Mouse (Mus musculus) left cerebral cortex, postnatal 36 days (tissue): ENCODE data around the gene Aanat. TPM values are rescaled to one million over a fixed set of nuclear protein-coding genes. Genes with fewer than 3 reads are reported as not detected.
"Not testable (repeated sequence)": the region's sequence is repeated elsewhere in the genome, so short reads cannot be mapped to it uniquely, and the experiment has no call there.

Source experiments
- DNase-seq, 2 experiments: peaks; one replicate each; pipeline ENCODE4 v3.0.0; 2021 to 2022; ENCODE audit warnings: low spot score in 2 of 2, mixed read lengths in 1 of 2
- intact Hi-C: fragments of 180-260 bp; cut with DNase I; formaldehyde crosslinking; loops from one replicate; pipeline ENCODE4 v1.15.1; 2025
- total RNA-seq, 2 experiments: library from RNA; stranded (reverse); gene quantifications; 2 replicates each; pipeline ENCODE4 v1.2.3; 2021

Aanat gene
- total RNA-seq, 2 experiments from 2014 or later: 0.62 to 0.97 TPM

- intact Hi-C loops: no loop called here
- DNase-seq: no peak
These were observed 39.1 kb downstream of the Aanat start for GRCm38 (mm10) chr11:116625081-116626000.

GRCm38 (mm10) chr11:116626299-116627071 lies 40.3 kb downstream of the Aanat start, which contains the start of gene Rhbdf2:
TSS of gene Rhbdf2 (minus strand) at chr11:116627019.
- intact Hi-C loops: no loop called here
- DNase-seq: no peak

- DNase-seq: no peak
- intact Hi-C loops: loop anchor here (2.0 kb wide), 2 partner anchors 39 to 73 kb away; no protein-coding TSS in a partner anchor
These were observed 41.1 kb downstream of the Aanat start for GRCm38 (mm10) chr11:116627072-116628020.

GRCm38 (mm10) chr11:116628712-116629111 lies 42.5 kb downstream of the Aanat start:
- intact Hi-C loops: loop anchor here (2.0 kb wide), 2 partner anchors 40 to 74 kb away; no protein-coding TSS in a partner anchor

GRCm38 (mm10) chr11:116629472-116629871 lies 43.2 kb downstream of the Aanat start:
- intact Hi-C loops: loop anchor here (2.0 kb wide), 2 partner anchors 41 to 75 kb away; no protein-coding TSS in a partner anchor
- DNase-seq: no peak

More at GRCm38 (mm10) chr11:116628712-116629111, 42.5 kb downstream of the Aanat start:
- DNase-seq: peak; percentile 79 to 86

- no peak for DNase-seq
- intact Hi-C loops: no loop called here
These were observed 44.1 kb downstream of the Aanat start for GRCm38 (mm10) chr11:116630171-116630965.

- intact Hi-C loops: no loop called here
- no peak for DNase-seq
These were observed 46.7 kb downstream of the Aanat start for GRCm38 (mm10) chr11:116632962-116633361.

- DNase-seq, intact Hi-C loops: not testable (repeated sequence)
These were observed 50.4 kb downstream of the Aanat start for GRCm38 (mm10) chr11:116636607-116637006.

GRCm38 (mm10) chr11:116641168-116641567 lies 54.9 kb downstream of the Aanat start:
- no peak for DNase-seq
- intact Hi-C loops: loop anchor here (5.0 kb wide), 1 partner anchor 416 kb away; no protein-coding TSS in a partner anchor

GRCm38 (mm10) chr11:116641731-116642130 lies 55.5 kb downstream of the Aanat start:
- DNase-seq: no peak
- intact Hi-C loops: loop anchor here (5.0 kb wide), 1 partner anchor 416 kb away; no protein-coding TSS in a partner anchor

- DNase-seq: peak; percentile 85 to 91
- intact Hi-C loops: loop anchor here (1.0 to 5.0 kb wide), 3 partner anchors 28 to 414 kb away; no protein-coding TSS in a partner anchor
These were observed 56.7 kb downstream of the Aanat start for GRCm38 (mm10) chr11:116642681-116643578.

- intact Hi-C loops: loop anchor here (1.0 to 5.0 kb wide), 3 partner anchors 28 to 414 kb away; no protein-coding TSS in a partner anchor
- peak in 1 of 2 experiments; percentile 27 for DNase-seq
These were observed 57.5 kb downstream of the Aanat start for GRCm38 (mm10) chr11:116643579-116644224.

GRCm38 (mm10) chr11:116644225-116645112 lies 58.2 kb downstream of the Aanat start:
- DNase-seq: no peak
- intact Hi-C loops: loop anchor here (5.0 kb wide), 1 partner anchor 413 kb away; no protein-coding TSS in a partner anchor

GRCm38 (mm10) chr11:116645446-116646110 lies 59.3 kb downstream of the Aanat start:
- intact Hi-C loops: no loop called here
- no peak for DNase-seq

GRCm38 (mm10) chr11:116646136-116646535 lies 59.9 kb downstream of the Aanat start:
- DNase-seq: no peak
- intact Hi-C loops: no loop called here
